Mouse (Mus musculus): ENCODE results near the gene Baz2b. TPM values are rescaled to one million over a fixed set of nuclear protein-coding genes. Genes with fewer than 3 reads are reported as not detected.
A peak's percentile ranks its signal among the peaks of the same experiment; 100 is the strongest.

Baz2b gene
- polyA plus RNA-seq, 1 experiment, result 59.0 TPM

DNA sequence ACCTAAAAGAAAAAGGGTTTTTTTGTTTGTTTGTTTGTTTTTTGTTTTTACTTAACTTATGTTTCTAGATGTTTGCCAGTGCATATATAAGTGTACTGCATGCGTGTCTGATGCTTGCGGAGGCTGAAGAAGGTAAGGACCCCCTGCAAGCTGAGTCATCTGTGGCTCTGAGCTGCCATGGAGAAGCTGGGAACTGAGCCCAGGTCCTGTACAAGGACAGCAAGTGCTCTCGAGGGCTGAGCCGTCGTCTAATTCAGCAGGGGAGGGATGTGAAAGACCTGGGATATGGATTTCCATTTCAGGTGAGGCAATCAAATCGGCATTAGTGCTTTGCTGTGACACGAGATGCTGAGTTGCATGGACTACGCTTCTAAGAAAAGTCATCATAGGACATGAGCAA is 257.9 kb downstream of the Baz2b start:
- Histone ChIP-seq H3K27ac (replicated peaks; ENCODE audit: low read depth, low read length) (no peak overlapping the region), H3K4me3 (ENCODE audit: insufficient read depth, low read depth, low read length) (no peak overlapping the region), H3K4me1 (ENCODE audit: control insufficient read depth, insufficient read depth, insufficient read length, low read length) (peaks cover 3% of the 10 kb centered on the region; the same call in 1 of the 2 replicates)

GRCm38 (mm10) chr2:59951127-59951526 is 258.5 kb downstream of the Baz2b start:
- Histone ChIP-seq H3K4me1 (ENCODE audit: control insufficient read depth, insufficient read depth, insufficient read length, low read length) (peaks cover 3% of the 10 kb centered on the region; the same call in 1 of the 2 replicates), H3K27ac (replicated peaks; ENCODE audit: low read depth, low read length) (no peak overlapping the region), H3K4me3 (ENCODE audit: insufficient read depth, low read depth, low read length) (no peak overlapping the region)

DNA sequence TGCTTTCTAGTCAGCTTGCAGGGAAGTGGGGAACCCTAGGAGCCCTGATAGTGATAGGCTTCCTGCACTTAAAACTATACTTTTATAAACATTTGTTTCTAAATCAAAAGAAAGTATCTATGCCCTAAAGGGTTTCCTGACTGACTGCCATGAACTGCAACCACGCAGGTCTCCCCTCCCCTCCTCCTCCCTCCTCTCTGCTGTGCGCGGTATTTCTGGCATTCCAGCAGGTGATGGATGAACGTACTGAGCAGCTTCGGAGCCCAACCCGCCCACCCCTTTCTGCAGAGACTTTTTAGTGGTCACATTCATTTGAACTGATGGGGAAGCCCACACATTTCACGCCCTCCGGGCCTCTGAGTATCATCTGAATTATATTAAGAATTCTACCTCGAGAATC is 273.3 kb downstream of the Baz2b start:
- Histone ChIP-seq H3K27ac (replicated peaks; ENCODE audit: low read depth, low read length) (no peak overlapping the region), H3K4me1 (ENCODE audit: control insufficient read depth, insufficient read depth, insufficient read length, low read length) (no peaks in the 10 kb centered on the region), H3K4me3 (ENCODE audit: insufficient read depth, low read depth, low read length) (no peak overlapping the region)

DNA sequence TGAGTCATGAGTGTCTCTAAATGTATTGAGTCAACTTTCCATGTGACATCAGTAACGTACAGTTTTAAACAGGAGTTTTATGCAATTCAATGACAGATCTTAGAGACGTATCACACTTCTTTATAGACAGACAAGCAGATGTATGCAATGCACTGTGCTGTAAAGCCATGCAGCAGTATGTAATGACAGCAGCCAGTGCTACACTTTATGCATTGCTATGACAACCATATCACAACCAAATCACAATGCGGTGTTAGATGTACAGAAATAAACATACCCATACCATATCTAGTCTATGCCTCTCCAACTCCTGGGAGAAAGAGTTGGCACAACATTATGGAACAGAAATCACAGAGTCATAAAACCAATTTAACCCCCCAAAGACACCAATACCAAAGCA is 276.5 kb downstream of the Baz2b start:
- H3K27ac ChIP-seq (replicated peaks; ENCODE audit: low read depth, low read length), result no peak overlapping the region
- H3K4me1 ChIP-seq (ENCODE audit: control insufficient read depth, insufficient read depth, insufficient read length, low read length), result no peaks in the 10 kb centered on the region
- H3K4me3 ChIP-seq (ENCODE audit: insufficient read depth, low read depth, low read length), result no peak overlapping the region

DNA sequence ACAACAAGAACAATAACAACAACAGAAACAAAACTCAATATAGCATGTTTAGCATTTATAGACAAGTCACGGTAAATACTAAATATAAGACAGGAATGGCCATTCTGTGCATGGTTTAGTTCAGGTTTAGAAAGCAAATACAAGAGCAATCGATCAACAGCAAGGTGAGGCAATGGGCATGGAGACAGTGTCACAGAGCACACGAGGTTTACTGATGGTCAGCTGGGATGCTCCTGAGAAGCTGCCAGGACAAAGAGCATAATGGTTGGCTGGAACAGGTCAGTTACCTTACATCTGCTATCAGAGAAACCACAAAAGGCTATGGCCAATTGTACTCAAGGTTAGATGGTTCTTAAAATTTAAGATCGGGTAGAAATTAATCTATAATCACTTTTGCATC is 277.4 kb downstream of the Baz2b start:
- Histone ChIP-seq H3K4me3 (ENCODE audit: insufficient read depth, low read depth, low read length) (no peak overlapping the region), H3K4me1 (ENCODE audit: control insufficient read depth, insufficient read depth, insufficient read length, low read length) (no peaks in the 10 kb centered on the region), H3K27ac (replicated peaks; ENCODE audit: low read depth, low read length) (no peak overlapping the region)

DNA sequence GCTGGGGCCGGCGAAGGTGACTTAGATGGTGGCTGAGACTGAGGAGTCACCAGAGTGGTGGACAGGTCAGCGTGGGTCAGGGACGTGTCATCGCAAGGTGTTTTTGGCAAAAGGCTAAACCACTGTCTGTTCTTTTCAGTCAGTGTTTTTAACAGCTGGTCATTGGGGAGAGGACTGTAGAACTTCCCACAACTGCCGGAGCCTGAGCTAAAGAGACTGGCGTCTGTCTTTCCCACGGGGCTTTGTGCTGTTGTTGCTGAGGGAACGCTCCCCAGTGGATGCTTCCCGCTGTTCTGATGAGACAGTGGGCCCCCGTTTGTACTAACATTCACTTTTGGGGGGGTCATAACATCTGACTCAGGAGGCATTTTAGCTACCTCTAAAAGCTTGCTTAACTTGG is 296.0 kb downstream of the Baz2b start:
- H3K27ac ChIP-seq (replicated peaks; ENCODE audit: low read depth, low read length), result no peak overlapping the region
- H3K4me3 ChIP-seq (ENCODE audit: insufficient read depth, low read depth, low read length), result no peak overlapping the region
- H3K4me1 ChIP-seq (ENCODE audit: control insufficient read depth, insufficient read depth, insufficient read length, low read length), result no peaks in the 10 kb centered on the region

DNA sequence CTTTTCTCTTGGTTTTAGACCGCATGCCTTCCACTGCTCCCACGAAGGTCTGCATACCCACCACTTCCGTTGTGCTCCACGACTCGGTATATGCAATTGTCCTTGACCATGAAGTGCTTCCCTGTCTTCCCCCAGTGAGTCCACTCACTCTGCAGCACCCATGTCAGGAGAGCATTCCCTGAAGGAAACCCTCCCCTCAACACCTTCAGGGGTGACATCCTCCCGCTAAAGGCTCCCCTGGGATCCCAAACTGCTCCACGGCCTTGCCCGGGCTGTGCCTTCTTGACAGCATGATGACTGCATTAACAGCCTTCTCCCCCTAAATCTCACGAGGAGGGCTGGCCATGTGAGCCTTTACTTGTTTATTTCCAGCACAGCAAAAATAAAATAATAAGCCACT is 301.6 kb downstream of the Baz2b start:
- Histone ChIP-seq H3K4me1 (ENCODE audit: control insufficient read depth, insufficient read depth, insufficient read length, low read length) (no peaks in the 10 kb centered on the region), H3K4me3 (ENCODE audit: insufficient read depth, low read depth, low read length) (no peak overlapping the region)

DNA sequence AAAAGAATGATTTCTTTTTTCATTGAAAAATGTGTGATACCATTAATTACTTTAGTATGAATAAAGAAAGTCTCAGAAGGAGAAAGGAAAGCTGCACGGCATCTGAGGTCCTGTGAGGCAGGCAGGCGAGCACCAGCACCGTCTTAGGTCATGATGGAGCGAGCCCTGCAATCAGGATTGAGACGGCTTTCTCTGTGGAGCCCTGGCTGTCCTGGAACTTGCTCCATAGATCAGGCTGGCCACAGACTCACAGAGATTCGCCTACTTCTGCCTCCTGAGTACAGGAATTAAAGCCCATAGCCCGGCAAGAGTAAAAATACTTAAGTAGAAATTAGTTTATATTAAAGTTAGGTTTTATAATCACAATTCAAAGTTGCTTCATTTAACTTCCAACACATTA is 305.6 kb downstream of the Baz2b start:
- Histone ChIP-seq H3K4me3 (ENCODE audit: insufficient read depth, low read depth, low read length) (no peak overlapping the region), H3K4me1 (ENCODE audit: control insufficient read depth, insufficient read depth, insufficient read length, low read length) (no peaks in the 10 kb centered on the region), H3K27ac (replicated peaks; ENCODE audit: low read depth, low read length) (no peak overlapping the region)

More for the DNA sequence above, 301.6 kb downstream of the Baz2b start:
- no peak overlapping the region for H3K27ac ChIP-seq (replicated peaks; ENCODE audit: low read depth, low read length)

- Histone ChIP-seq H3K4me1 (ENCODE audit: control insufficient read depth, insufficient read depth, insufficient read length, low read length) (no peaks in the 10 kb centered on the region), H3K4me3 (ENCODE audit: insufficient read depth, low read depth, low read length) (no peak overlapping the region)
These were observed 311.0 kb downstream of the Baz2b start for GRCm38 (mm10) chr2:59898666-59899065.

GRCm38 (mm10) chr2:59898105-59898504 is 311.5 kb downstream of the Baz2b start:
- Histone ChIP-seq H3K4me3 (ENCODE audit: insufficient read depth, low read depth, low read length) (no peak overlapping the region), H3K27ac (replicated peaks; ENCODE audit: low read depth, low read length) (no peak overlapping the region), H3K4me1 (ENCODE audit: control insufficient read depth, insufficient read depth, insufficient read length, low read length) (no peaks in the 10 kb centered on the region)

More at GRCm38 (mm10) chr2:59898666-59899065, 311.0 kb downstream of the Baz2b start:
- H3K27ac ChIP-seq (replicated peaks; ENCODE audit: low read depth, low read length), result no peak overlapping the region

- no peak overlapping the region for H3K27ac ChIP-seq (replicated peaks; ENCODE audit: low read depth, low read length)
These were observed 312.8 kb downstream of the Baz2b start for GRCm38 (mm10) chr2:59896837-59897236.

GRCm38 (mm10) chr2:59896400-59896799 is 313.2 kb downstream of the Baz2b start:
- Histone ChIP-seq H3K4me1 (ENCODE audit: control insufficient read depth, insufficient read depth, insufficient read length, low read length) (no peaks in the 10 kb centered on the region), H3K4me3 (ENCODE audit: insufficient read depth, low read depth, low read length) (no peak overlapping the region), H3K27ac (replicated peaks; ENCODE audit: low read depth, low read length) (no peak overlapping the region)

More at GRCm38 (mm10) chr2:59896837-59897236, 312.8 kb downstream of the Baz2b start:
- no peaks in the 10 kb centered on the region for H3K4me1 ChIP-seq (ENCODE audit: control insufficient read depth, insufficient read depth, insufficient read length, low read length)
- no peak overlapping the region for H3K4me3 ChIP-seq (ENCODE audit: insufficient read depth, low read depth, low read length)

DNA sequence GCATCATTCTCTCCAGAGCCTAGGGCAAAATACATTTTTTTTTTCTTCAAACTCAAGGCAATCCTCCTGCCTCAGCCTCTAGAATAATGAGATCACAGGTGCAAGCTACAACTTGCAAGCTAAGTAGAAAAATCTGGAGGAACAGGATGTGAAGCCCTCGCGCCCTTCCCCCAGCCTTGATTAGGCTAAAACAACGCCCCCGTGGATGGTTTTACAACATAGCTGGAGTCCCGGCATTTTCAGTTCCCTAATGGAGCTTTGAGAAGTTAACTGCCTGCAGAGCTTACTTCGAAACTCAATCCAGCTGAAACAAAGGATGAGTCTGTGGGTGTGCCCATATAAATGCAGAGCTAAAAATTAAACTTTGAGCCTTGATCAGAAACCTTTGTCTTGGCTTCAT is 319.9 kb downstream of the Baz2b start:
- no peaks in the 10 kb centered on the region for H3K4me1 ChIP-seq (ENCODE audit: control insufficient read depth, insufficient read depth, insufficient read length, low read length)
- H3K27ac ChIP-seq (replicated peaks; ENCODE audit: low read depth, low read length), result no peak overlapping the region
- no peak overlapping the region for H3K4me3 ChIP-seq (ENCODE audit: insufficient read depth, low read depth, low read length)

DNA sequence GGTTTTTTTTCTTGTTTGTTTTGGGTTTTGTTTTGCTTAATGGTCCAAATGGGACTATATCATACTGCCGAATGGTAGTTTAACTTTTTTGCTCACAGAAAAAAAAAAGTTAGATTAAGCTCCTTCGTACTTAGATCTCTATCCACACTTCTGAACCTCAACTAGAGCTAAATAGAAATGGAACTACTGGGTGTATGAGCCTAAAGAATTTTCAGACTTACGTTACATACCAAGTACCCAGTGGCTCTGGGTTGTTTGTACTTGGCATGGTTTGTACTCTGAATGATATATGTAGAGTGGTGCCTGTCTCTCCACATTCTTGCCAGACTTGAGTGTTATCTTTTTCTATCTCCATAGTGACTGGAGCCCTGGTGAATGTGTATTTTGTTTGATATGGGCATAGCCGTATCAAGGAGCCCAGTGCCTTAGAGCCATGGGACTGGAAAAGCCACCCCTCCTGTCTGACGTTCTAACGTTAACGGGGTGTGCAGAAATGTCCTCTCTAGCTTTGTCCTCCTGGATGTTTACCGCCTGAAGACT is 326.8 kb downstream of the Baz2b start:
- H3K27ac ChIP-seq (replicated peaks; ENCODE audit: low read depth, low read length), result no peak overlapping the region
- H3K4me1 ChIP-seq (ENCODE audit: control insufficient read depth, insufficient read depth, insufficient read length, low read length), result no peaks in the 10 kb centered on the region
- H3K4me3 ChIP-seq (ENCODE audit: insufficient read depth, low read depth, low read length), result peak overlapping the region; percentile 81; the same call in 1 of the 2 replicates

DNA sequence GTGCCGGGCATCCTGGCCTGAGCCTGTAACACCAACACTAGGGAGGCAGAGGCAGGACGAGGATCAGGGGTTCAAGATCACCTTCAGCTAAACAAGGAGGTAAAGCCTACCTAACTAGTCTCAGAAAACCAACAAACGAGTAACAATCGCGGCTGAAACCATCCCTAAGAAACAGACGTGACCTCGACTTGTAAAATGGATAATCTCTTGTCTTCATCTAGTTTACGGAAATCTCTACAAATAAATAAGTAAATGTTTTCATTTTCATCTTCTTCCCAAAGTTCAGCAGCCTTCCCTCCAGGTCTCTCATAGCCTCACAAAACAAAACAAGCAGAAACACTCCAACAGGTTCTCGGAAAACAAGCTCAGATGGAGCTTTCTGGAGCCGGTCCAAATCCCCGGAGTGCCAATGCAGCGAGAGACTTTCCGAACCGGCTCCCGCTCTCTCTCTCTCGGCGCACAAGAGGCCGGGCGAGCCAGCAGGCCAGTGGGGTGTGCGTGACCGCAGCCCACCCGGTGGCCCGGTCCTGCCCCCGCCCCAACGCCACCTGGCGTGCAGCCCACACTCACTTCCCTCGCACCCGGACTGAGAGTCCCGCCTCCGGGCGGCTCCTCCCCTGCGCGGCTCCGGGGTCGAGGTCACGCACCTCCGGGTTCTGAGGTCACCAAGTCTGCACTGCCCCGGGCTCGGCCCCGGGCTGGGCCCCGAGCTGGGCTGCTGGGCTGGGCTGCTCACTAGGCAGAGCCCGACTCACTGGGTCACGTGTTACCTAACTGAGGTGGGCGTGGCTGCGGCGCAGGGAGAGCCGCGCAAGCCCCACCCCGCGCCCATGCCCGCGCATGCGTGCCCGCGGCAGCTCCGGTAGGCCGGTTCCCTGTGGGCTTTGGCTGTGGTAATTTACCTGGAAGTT is 327.6 kb downstream of the Baz2b start, which contains the start of gene Wdsub1:
TSS of gene Wdsub1 (minus strand) at position 761 of the 911 bp plus-strand sequence.
- Histone ChIP-seq H3K4me3 (ENCODE audit: insufficient read depth, low read depth, low read length) (peak within 1 kb of the TSS; percentile 81), H3K27ac (replicated peaks; ENCODE audit: low read depth, low read length) (peak within 1 kb of the TSS; percentile 57), H3K4me1 (ENCODE audit: control insufficient read depth, insufficient read depth, insufficient read length, low read length) (no peaks in the 10 kb centered on the region)

DNA sequence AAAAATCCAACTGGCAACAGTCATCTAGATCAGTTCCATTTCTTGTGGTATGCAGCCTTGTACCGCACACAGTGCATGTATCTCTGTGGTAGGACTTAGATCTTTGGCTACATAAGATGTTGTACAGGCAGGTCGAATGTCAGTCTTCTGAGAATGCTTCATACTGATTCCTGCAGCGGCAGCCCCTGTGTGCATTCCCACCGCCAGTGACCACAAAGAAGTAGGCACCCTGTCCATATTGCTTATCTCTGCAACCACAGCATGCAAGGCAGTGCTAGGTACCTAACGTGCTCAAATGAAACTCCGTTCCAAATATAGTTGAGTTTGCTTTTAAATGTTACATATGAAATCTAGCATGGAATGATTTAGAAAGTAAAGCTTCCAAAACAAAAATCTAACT is 328.2 kb downstream of the Baz2b start:
- peak overlapping the region; percentile 81 for H3K4me3 ChIP-seq (ENCODE audit: insufficient read depth, low read depth, low read length)
- no peak overlapping the region for H3K27ac ChIP-seq (replicated peaks; ENCODE audit: low read depth, low read length)
- H3K4me1 ChIP-seq (ENCODE audit: control insufficient read depth, insufficient read depth, insufficient read length, low read length), result no peaks in the 10 kb centered on the region

Measured in brown adipose tissue, adult 24 weeks (tissue).